Mouse (Mus musculus) small intestine, adult 2 months (tissue): ENCODE data around the gene Amh.

Experiments
- CTCF ChIP-seq: fragments of 200-500 bp; IDR thresholded peaks from 2 replicates; pipeline ENCODE4 v1.5.1; 2012; ENCODE audit warnings: low read depth, mild to moderate bottlenecking, control low read depth, inconsistent platforms, low read length, moderate library complexity, mixed read lengths; ENCODE audit not compliant: insufficient replicate concordance, insufficient read length; ENCODE audit errors: extremely low read depth
- POLR2A ChIP-seq: fragments of 200-500 bp; IDR thresholded peaks from 2 replicates; pipeline ENCODE4 v1.6.1; 2012; ENCODE audit warnings: low read depth, mild to moderate bottlenecking, control low read depth, inconsistent platforms, low read length, moderate library complexity

DNA sequence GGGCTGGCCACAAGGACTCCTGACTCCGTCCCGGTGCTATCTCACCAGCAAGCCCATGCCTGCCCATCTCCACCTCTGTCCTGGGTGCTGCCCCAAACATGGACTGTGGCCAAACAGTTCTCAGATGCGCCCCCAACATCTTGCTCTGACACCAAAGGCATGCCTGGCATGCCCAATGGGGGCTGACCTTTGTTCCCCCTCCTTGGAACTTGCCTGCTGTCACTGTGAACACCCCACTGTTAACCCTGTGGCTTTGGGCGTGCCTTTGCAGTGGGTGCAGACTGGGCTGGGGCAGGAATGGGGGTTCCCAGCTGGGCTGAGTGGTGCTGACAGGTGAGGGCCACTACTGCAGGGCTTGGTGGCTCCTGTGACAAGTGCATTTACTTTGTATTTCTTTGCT is 11.2 kb upstream of the Amh start:
- no peak for TF ChIP-seq CTCF
- no peak for TF ChIP-seq POLR2A
